Mouse (Mus musculus) ES-E14 (cell line): Measurements from ENCODE around the gene Lgr6. TPM values are rescaled to one million over a fixed set of nuclear protein-coding genes. Genes with fewer than 3 reads are reported as not detected.

Experiments
- DNase-seq: peaks from one replicate; pipeline ENCODE4 v3.0.0-alpha.2; 2013; ENCODE audit warnings: low read depth, low spot score
- H3K27ac ChIP-seq: 2 replicates; pipeline ENCODE4 v1.5.1; 2012; ENCODE audit warnings: low read depth, mild to moderate bottlenecking, low read length, moderate library complexity, mixed read lengths; ENCODE audit not compliant: poor library complexity, insufficient read depth, severe bottlenecking
- H3K36me3 ChIP-seq: 2 replicates; pipeline ENCODE4 v1.6.1; 2012; ENCODE audit warnings: mild to moderate bottlenecking, low read length, moderate library complexity, mixed read lengths; ENCODE audit not compliant: control insufficient read depth, poor library complexity, insufficient read depth, severe bottlenecking
- H3K4me1 ChIP-seq, 2 experiments: fragments of 150-350 bp in 1 of 2; sonication (generic) in 1 of 2; 2 replicates each; pipeline ENCODE4 v1.6.1; 2012; ENCODE audit warnings: low read length in 2 of 2, mild to moderate bottlenecking in 1 of 2, mixed read lengths in 1 of 2; ENCODE audit not compliant: control insufficient read depth in 2 of 2, insufficient read depth in 2 of 2, poor library complexity in 1 of 2
- H3K4me3 ChIP-seq, 2 experiments: fragments of 150-350 bp in 1 of 2; sonication (generic) in 1 of 2; 2 replicates each; pipeline ENCODE4 v1.5.1; 2012; ENCODE audit warnings: low read length in 2 of 2, low read depth in 1 of 2, mild to moderate bottlenecking in 1 of 2, mixed read lengths in 1 of 2; ENCODE audit not compliant: insufficient read depth in 1 of 2, poor library complexity in 1 of 2, severe bottlenecking in 1 of 2
- H3K9ac ChIP-seq: 2 replicates; pipeline ENCODE4 v1.6.1; 2012; ENCODE audit warnings: low read depth, mild to moderate bottlenecking, low read length, mixed read lengths; ENCODE audit not compliant: poor library complexity, insufficient read depth, severe bottlenecking
- H3K9me3 ChIP-seq: fragments of 150-350 bp; sonication (generic); 2 replicates; pipeline ENCODE4 v1.6.1; 2012; ENCODE audit warnings: low read depth, mild to moderate bottlenecking, low read length; ENCODE audit not compliant: control insufficient read depth, insufficient read depth
- CHD2 ChIP-seq: IDR thresholded peaks from 2 replicates; pipeline ENCODE4 v1.6.1; 2014; ENCODE audit warnings: mild to moderate bottlenecking, low read depth, low read length, inconsistent platforms
- HCFC1 ChIP-seq: IDR thresholded peaks from 2 replicates; pipeline ENCODE4 v1.6.1; 2012; ENCODE audit warnings: low read length, inconsistent platforms, borderline replicate concordance; ENCODE audit not compliant: insufficient read depth
- MAFK ChIP-seq: IDR thresholded peaks from 2 replicates; pipeline ENCODE4 v1.6.1; 2014; ENCODE audit warnings: mild to moderate bottlenecking, low read depth, low read length, inconsistent platforms; ENCODE audit not compliant: insufficient read depth
- ZC3H11A ChIP-seq: IDR thresholded peaks from 2 replicates; pipeline ENCODE4 v1.6.1; 2012; ENCODE audit warnings: low read depth, mild to moderate bottlenecking, inconsistent platforms, low read length, borderline replicate concordance
- ZNF384 ChIP-seq: IDR thresholded peaks from 2 replicates; pipeline ENCODE4 v1.6.1; 2012; ENCODE audit warnings: low read depth, low read length, inconsistent platforms
- in situ Hi-C, 2 experiments: fragments of 600-800 bp; cut with MboI; formaldehyde crosslinking; loops; one replicate each; pipeline ENCODE4 v1.15.1; 2025; ENCODE audit warnings: low sequenced_read_pairs in 2 of 2, inconsistent platforms in 1 of 2; ENCODE audit not compliant: unreplicated experiment in 2 of 2
- total RNA-seq: library from RNA; depleted of rRNA; stranded (reverse); fragments of 300-350 nt; gene quantifications from 2 replicates; pipeline ENCODE4 v1.2.3, GENCODE M21; 2012

Lgr6 gene
- total RNA-seq, 1 experiment: 1.7 TPM

DNA sequence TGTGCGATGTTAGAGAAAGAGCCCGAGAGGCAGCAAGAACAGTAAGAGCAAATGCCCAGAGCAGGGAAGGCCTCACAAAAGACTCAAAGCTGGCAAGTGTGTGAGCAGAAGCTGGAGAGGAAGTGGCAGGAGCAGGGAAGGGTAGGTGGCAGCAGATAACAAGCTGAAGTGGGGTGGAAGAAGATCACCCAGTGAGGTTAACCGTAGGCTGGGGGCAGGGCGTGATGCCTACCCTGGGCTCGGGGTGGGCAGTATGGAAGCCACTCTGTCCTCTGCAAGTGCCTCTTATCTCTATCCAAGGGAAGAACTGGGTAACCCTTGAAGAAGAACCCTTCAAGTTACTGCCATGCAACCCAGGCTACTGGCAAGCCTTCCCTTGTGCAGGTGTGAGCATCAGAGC, 68.8 kb downstream of the Lgr6 start:
- no peaks in the 10 kb centered on the region for H3K36me3 ChIP-seq
- no peak for DNase-seq
- in situ Hi-C loops: no loop called here

GRCm38 (mm10) chr1:135032658-135033057, 72.4 kb downstream of the Lgr6 start:
- Histone ChIP-seq H3K9me3 (no peaks in the 10 kb centered on the region), H3K4me3 (no peak overlapping the region), H3K27ac (no peak overlapping the region), H3K9ac (no peak overlapping the region; the same call in 1 of the 2 replicates), H3K36me3 (no peaks in the 10 kb centered on the region), H3K4me1 (no peaks in the 10 kb centered on the region)
- no peak for DNase-seq
- in situ Hi-C loops: no loop called here
- TF ChIP-seq HCFC1 (no peak), ZNF384 (no peak), CHD2 (no peak), ZC3H11A (no peak), MAFK (no peak)

More for the DNA sequence above, 68.8 kb downstream of the Lgr6 start:
- H3K4me1 ChIP-seq: no peaks in the 10 kb centered on the region
- H3K27ac ChIP-seq: no peak overlapping the region
- no peak overlapping the region for H3K9ac ChIP-seq
- H3K4me3 ChIP-seq: no peak overlapping the region
- TF ChIP-seq CHD2 (no peak), ZNF384 (no peak), MAFK (no peak), HCFC1 (no peak), ZC3H11A (no peak)
- no peaks in the 10 kb centered on the region for H3K9me3 ChIP-seq

DNA sequence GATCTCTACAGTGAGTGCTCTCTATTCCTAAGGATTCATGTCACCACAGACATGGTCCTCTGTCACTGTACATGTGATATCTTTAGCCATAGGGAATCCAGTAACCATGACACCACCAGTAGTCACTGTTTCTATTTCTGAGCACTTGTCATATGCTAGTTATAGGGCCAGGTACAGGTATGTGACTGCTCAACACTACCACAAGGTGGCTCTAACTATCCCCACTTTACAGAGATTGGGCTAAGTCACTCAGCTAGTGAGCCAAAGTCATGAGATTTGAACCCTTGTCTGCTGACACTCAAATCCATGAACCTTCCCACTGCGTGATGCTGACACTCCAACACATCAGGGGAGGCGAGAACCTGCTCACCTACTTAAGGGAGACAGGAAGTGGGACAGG, 75.0 kb downstream of the Lgr6 start:
- Histone ChIP-seq H3K4me3 (no peak overlapping the region), H3K9me3 (no peaks in the 10 kb centered on the region), H3K9ac (no peak overlapping the region), H3K27ac (no peak overlapping the region), H3K4me1 (no peaks in the 10 kb centered on the region), H3K36me3 (no peaks in the 10 kb centered on the region)
- TF ChIP-seq CHD2: no peak
- no peak for TF ChIP-seq ZNF384
- no peak for TF ChIP-seq ZC3H11A
- in situ Hi-C loops: no loop called here
- no peak for DNase-seq

GRCm38 (mm10) chr1:135026275-135026674, 78.8 kb downstream of the Lgr6 start:
- H3K9ac ChIP-seq: no peak overlapping the region
- H3K4me1 ChIP-seq: no peaks in the 10 kb centered on the region
- DNase-seq: no peak
- no peak overlapping the region for H3K4me3 ChIP-seq
- TF ChIP-seq CHD2: no peak
- no peak for TF ChIP-seq ZC3H11A
- H3K9me3 ChIP-seq: no peaks in the 10 kb centered on the region
- H3K27ac ChIP-seq: no peak overlapping the region
- in situ Hi-C loops: no loop called here
- H3K36me3 ChIP-seq: no peaks in the 10 kb centered on the region

DNA sequence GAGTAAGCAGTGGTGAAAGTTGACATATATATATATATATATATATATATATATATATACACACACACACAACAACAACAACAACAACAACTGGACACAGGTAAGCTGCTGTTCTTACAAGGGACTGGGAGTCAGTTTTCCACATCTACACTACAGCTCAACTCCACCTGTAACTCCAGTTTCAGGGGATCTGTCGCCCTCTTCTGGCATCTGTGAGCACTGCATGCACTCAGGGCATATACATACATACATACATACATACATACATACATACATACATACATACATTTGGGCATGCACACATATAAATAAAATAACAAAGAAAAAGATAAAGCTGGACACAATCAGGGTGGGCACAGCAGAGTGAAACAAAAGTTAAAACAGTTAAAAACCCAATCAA, 81.5 kb downstream of the Lgr6 start:
- Histone ChIP-seq H3K9ac (no peak overlapping the region), H3K36me3 (no peaks in the 10 kb centered on the region), H3K27ac (no peak overlapping the region), H3K9me3 (no peaks in the 10 kb centered on the region), H3K4me1 (no peaks in the 10 kb centered on the region), H3K4me3 (no peak overlapping the region)
- in situ Hi-C loops: no loop called here
- TF ChIP-seq ZC3H11A: 0 out of 2 replicates have a peak, but pooled peaks have one; percentile 32
- TF ChIP-seq CHD2: no peak
- peak; percentile 25 for DNase-seq
